Mouse (Mus musculus) kidney, adult 2 months (tissue): ENCODE data around the gene Rbm8a.

Experiments
- CTCF ChIP-seq: fragments of 200-500 bp; conservative IDR thresholded peaks from 2 replicates; pipeline ENCODE4 v1.5.1; 2011; ENCODE audit warnings: low read depth, mild to moderate bottlenecking, control low read depth, low read length, moderate library complexity, mixed read lengths; ENCODE audit not compliant: insufficient read depth, insufficient read length
- POLR2A ChIP-seq: fragments of 200-500 bp; IDR thresholded peaks from one replicate; pipeline ENCODE4 v1.6.1; 2011; ENCODE audit warnings: low read depth, low read length, control low read depth

DNA sequence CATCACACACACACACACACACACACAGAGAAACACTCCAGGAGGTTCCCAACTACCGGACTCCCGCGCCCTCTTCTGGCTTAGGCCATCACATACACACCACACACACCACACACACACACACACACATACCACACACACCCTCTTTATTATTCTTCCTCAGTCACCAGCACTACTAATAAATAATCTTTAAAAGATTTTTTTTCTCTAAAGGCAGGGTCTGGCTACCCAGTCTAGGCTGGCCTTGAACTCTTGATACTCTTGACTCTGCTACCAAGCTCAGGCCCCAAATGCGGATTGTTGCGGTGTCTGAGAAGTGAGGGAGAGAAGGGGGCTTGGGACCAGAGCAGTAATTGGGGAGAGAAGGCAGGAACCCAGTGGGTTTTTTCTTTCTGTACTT is 34.9 kb upstream of the Rbm8a start:
- TF ChIP-seq POLR2A (no peak), CTCF (no peak)
